Mouse (Mus musculus) cerebellum, adult 11 months (tissue): ENCODE data around the gene Iqca.

Experiments
- DNase-seq: peaks from one replicate; pipeline ENCODE4 v3.0.0; 2022

Iqca gene

GRCm38 (mm10) chr1:90131982-90132381 lies 21.2 kb downstream of the Iqca start:
- no peak for DNase-seq

DNA sequence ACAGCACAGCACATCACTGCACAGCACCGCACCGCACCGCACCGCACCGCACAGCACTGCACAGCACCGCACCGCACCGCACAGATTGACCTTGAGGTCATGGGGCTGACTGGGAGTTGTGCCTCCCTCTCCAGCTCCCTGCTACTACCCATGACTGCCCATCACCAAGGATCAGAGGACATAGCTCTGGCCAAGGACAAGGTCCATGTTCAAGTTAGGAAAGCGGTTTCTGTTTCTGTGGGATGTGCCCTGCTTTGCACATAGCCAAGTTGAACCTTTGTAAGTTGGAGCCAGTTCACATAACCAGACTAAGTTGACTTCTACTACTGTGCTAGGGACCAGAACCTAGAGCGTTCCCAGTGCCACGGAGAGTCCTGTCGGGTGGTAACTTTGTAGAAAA lies 28.6 kb downstream of the Iqca start:
- DNase-seq = no peak

DNA sequence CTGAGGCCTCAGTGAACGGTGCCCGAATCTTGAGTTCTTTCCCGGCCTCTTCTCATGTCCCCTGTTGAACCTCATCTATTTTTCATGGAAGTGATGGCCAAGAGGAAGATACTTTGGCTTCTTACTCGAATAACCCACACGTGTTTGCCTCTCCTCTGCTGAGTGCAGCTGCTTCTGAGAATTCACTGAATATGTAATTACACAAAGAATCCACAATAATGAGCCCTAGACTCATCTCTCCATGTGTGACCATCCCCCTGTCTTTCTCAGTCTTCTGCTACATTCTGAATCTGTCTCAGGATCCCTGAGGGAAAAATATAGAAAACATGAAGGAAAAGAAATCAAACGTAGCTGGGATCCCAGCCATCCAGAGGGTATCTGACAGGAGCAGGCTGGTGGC lies 32.5 kb downstream of the Iqca start:
- DNase-seq = no peak

- DNase-seq = no peak
Measured at GRCm38 (mm10) chr1:90119214-90119613, 34.0 kb downstream of the Iqca start.

- DNase-seq = no peak
Measured at GRCm38 (mm10) chr1:90117207-90117606, 36.0 kb downstream of the Iqca start.

DNA sequence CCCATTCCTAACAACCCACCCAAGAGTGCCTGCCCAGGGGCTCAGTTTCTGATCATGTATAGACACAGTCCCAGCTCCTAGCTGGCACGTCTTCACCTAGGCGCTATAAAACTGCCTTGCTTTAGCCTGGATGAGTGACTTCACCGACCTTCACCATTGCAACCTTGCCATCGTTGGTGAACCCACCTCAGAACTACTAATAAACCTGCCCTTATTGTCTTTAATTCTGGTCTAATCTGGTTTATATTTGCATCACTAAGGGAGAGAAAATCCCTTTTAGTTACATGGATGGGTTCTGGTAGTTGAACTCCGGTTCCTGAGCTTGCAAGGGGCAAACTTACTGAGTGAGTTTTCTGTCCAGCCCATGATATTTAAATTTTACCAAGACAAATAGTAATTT lies 38.6 kb downstream of the Iqca start:
- no peak for DNase-seq

DNA sequence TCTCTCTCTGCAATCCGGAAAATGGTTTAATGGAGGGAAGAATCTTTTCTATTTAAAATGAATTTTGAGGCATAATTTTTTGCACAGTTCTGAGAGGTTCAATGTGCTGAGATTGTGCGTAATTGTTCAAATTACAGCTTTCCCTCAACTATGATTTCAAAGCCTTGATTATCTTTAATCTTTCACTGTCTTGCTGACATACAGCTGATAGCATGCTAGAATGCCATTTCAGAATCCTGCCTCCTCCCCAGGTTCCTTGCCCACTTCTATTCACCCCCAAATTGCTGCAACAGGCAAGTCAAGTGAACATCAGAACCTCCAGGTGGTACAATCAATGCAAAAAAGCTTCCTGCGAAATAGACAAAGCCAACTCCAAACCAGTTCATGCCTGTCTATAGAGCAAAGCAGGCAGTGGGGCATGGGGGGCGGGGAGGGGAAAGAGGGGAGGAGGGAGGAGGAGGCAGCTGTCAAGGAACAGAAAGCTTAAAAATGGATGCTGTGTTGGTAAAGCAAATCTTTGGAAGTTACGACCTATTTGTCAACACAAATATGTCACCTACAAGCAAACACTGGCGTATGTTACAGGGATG lies 39.5 kb downstream of the Iqca start:
- DNase-seq = no peak

- no peak for DNase-seq
Measured at GRCm38 (mm10) chr1:90112669-90113068, 40.5 kb downstream of the Iqca start.

DNA sequence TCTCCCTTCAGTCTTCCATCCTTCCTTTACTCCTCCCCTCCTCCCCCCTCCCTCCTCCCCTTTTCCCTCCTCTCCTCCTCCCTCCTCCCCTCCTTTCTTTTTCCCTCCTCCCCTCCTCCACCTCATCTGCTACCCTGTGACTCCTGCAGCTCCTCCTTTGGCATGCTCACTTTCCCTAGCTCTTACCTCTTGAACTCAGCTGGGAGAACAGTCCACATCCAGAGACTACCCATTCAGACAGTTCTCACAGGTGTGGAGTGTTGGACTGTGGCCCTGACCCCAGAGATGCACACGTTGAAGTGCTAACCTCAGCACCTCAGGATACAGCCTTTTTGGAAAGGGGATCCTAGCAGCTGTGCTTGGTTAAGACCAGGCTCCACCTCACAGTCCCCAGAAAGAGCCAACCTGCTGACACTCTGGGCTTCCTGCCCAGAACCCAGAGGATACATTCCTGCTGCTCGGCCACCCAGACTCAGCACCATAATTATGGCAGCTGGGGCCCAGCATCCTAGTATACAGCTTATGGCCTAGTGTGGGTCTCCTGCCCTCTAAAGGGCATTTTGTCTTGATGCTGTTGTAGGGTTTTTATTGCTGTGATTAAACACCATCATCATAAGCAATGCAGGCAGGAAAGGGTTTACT lies 41.9 kb downstream of the Iqca start:
- DNase-seq = no peak

DNA sequence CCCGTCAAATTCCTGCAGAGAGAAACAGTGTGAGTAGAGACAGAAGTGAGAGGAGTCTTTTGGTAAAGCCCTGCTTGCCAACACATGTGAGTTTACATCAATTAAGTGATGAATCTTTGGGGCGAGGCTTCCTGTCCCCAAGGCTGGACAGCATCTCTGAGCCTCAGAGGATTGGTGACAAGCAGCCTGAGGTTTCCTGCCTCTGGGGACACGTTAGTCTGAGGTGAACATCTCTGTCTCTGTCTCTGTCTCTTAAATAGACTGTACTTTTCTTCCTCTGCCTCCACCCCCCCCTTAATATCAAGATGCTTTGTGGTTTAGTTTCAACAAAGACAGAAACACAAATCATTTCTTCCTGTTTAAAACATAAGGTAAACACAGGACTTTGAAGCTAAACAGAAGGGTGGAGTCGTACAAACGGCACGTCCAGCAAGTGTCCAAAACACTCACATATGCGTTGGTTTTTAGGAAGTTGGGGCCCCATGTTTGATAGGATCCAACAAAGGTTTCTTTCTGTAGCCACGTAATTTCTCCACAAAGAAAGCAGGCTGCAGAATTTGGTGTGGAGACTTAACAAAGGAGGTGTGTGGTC lies 49.2 kb downstream of the Iqca start:
- DNase-seq = no peak

GRCm38 (mm10) chr1:90100360-90101232 lies 52.6 kb downstream of the Iqca start:
- no peak for DNase-seq

DNA sequence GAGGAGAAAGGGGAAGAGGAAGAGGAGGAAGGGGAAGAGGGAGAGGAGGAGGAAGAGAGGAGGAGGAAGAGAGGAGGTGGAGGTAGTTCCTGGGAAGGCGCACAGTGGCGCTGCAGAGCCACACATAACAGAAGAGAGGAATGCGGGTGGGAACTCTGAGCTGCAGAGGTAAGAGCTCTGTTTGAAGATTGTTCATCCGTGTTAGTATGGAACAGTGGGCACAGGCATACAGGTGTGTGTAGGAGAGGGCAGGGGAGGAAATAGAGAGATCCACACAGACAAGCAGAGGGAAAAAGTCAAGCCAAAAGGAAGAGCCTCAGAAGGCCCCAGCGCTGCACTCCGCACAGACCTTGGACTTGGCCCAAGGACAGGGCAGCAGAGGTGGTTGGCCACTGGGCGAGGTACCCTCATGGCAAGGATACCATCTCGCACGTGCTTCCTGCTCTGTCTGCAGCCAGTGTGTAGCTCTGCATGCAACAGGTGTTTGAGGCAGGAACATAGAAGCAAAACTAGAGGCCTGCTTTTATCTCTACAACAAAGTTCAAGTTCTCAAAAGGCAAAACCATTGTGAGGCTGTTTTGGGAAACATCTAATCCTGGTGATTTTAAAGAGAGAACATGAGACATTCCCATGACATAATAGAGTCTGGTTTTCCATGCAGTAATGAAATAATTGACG lies 60.2 kb downstream of the Iqca start:
- DNase-seq = no peak

GRCm38 (mm10) chr1:90088192-90088990 lies 64.8 kb downstream of the Iqca start:
- DNase-seq = no peak

DNA sequence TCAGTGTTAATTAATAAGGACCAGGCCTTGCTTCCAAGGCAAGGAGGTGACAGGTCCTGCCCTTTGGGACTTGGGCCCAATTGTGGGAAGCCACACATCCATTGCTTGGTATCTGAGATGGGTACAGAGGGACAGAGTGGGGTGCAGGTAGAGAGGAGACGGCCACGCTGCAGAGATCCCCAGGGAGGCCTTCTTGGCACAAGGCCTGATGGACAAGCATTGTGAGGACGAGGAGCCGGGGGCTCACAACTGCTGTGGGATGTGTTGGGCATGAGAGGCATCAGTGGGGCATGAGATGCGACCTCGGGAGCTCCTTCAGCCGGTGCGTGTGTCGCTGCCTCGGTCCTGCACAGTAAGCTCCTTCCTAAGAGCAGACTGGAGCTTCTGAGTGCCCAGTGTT lies 66.7 kb downstream of the Iqca start:
- DNase-seq = no peak

DNA sequence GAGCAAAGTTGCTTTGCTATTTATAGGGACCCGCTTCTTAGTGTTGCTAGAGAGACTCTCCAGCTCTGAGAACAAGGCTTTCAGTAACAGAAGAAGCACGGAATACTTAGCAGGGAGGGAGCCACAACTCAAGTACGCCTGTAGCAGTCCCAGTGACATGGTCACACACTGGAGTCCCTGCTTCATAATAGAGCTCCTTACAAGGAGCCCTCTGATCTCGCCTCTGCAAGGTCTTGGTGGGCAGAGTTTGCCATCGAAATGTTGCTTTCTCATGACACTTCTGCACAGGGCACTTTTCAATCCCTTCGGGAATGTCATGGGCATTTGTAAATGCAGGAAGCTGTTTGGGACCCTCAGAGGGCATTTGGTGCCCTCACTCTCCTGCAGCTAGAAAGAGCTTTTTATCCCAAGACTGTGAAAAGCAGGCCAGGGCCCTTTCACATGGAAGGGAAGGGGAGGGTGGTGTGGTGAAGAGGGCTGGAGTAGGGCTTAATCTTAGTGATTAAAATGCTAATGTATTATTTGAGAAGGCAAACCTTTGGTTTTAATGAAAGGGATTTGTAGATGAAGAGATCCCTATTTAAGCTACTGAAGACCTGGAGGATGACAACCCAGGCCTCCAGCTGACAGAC lies 67.6 kb downstream of the Iqca start:
- DNase-seq = no peak

DNA sequence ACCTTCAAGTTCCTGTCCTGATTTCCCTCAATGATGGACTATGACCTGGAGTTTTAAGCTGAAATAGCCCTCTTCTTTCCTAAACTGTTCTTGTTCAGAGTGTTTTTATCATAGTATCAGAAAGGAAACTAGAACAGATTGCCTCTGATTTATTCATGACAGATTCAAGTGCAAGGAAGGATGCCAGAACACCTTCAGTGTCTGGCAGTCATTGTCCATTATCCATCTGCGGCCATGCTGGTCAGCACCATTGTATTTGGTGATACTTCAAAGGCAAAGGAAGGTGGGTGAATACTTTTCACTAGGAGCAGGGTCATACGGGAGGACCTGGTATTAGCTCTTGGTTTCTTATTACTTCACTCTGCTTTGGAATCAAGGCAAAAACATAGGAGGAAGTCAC lies 76.9 kb downstream of the Iqca start:
- no peak for DNase-seq

DNA sequence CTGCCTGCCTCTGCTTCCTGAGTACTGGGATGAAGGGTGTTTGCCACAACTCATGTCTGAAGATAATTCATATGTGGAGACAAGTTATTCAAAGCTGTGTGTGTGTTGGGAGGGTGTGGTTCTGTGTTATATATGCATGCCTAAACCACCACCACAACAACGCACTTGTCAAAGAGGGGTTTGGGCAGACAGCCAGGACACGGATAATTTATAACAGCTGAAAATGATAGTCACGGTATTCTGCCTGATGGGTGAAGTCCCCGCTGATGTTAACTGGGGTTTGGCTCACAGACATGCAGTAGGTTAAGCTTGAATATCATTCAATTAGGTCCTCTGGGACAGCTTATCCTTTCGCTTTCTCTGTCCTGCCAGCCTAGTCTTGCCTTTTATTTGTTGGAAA lies 78.4 kb downstream of the Iqca start:
- no peak for DNase-seq

- DNase-seq = no peak
Measured at GRCm38 (mm10) chr1:90071812-90072580, 81.2 kb downstream of the Iqca start.

DNA sequence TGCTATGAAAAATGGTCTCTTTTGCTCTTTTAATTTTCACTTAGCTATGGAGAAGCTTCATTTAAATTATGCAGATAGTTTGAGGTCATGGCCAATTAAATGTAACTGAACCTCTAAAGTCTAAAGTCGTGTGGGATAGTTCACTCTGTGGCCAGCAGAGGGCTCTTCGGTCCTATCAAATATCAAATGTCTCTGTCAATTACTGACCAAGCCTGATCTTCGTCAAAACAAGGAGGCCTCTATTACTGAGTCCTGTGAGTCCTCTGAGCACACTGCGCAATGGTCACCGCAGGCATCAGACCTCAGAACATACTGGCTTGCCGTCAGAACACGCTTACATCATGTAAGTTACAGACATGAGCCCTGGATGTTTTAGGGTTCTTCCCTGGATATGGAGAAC lies 92.6 kb downstream of the Iqca start:
- DNase-seq = peak; percentile 27

GRCm38 (mm10) chr1:90060054-90060453 lies 93.1 kb downstream of the Iqca start:
- DNase-seq = no peak

DNA sequence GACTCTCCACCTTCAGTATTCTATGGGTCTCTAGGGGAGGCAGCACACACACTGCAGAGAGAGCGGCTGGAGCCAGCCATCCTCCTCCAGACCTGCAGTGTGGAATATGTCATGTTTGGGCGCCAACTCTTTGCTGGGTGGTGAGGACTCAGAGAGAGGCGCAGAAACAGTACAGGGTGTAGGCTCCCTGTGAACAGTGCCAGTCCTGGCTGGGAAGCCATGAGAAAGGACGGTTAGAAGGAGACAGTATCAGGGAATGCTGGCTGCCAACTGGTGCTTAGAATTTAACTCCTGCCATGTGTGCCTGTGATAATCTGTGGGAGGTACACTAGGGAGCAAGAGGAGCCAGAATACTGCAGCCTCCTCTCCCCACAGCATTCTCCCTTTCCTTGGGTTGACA lies 98.2 kb downstream of the Iqca start:
- DNase-seq = no peak
